Comparison of ENCODE assay signal across 9 mouse cellular contexts in the genomic region with DNA sequence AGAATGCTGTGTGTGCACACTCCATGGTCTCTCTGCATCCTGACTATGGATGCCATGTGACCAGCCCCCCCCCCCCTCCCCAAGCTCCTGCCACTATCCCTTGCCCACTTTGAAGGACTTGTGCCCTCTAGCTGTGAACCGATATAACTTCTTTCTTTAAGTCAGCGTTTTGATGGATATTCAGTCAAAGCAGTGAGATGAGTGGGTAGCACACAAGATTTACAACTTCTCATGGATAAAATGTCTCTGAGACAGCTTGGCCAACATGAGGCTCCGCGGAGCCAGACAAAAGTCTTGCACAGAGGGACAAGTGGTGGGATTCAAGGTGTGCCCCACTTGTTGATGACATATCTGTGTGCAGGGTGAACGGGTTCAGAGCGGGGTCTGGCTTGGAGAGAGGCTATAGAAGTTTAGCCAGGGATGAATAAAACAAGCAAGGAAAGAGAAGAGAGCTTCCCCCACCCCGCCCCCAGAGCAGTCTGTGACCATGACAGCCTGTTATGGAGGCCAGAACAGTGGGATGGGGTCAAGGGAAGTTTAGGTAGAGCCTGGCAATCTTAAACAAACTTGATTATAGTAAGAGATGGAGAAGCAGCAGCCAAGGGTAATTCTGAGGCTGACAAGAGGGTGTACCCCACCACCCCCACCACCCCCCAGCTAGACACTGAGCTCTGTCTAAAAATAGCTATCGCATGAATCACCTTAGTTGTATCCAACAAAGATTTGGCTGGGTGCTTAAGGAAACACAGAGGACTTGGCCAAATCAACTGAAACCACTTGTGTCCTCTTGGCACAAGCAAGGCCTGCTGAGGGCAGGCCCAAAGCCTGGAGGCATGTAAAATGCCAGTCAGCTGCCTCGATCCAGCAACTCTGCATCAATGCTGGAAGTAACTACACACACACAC.
A peak's percentile ranks its signal among the peaks of the same experiment; 100 is the strongest.
DNase-seq lines count a peak whose midpoint lies in the region; ATAC-seq and TF ChIP-seq lines count a peak whose summit lies in the region.
"Had no signal": no experiment of that assay in that cellular context is flagged by ENCODE, and none has a peak within 500 bp of the region (broad histone marks: within the 10 kb centered on the region; RNA-seq: fewer than 3 reads in every experiment).

No protein-coding gene starts in this region.

- H3K27me3 ChIP-seq in liver, embryonic 12.5 days (replicated peaks), result no peaks in the 10 kb centered on the region
- no peaks in the 10 kb centered on the region for H3K27me3 ChIP-seq in forebrain, postnatal 0 days (ENCODE audit: insufficient read depth, low read length)
- peaks cover 34% of the 10 kb centered on the region; the same call in 1 of the 2 replicates for H3K27me3 ChIP-seq in hindbrain, embryonic 14.5 days (ENCODE audit: control insufficient read depth, insufficient read depth, low read length)
- H3K27me3 ChIP-seq: midbrain, embryonic 12.5 days had no signal

- 0 out of 2 replicates have a peak, but pooled peaks have one; percentile 5 for TF ChIP-seq CTCF in cortical plate, adult 2 months (IDR thresholded peaks at IDR 0.05; ENCODE audit: extremely low read depth, insufficient read depth, low read length)
- TF ChIP-seq CTCF in lung, adult 2 months (IDR thresholded peaks at IDR 0.05; ENCODE audit: insufficient read depth, low read length), result no peak
- TF ChIP-seq CTCF in forebrain, postnatal 0 days (IDR thresholded peaks at IDR 0.05; ENCODE audit: low read depth), result no peak

- peak; percentile 93 for DNase-seq in heart, adult 11 months
- DNase-seq in heart, postnatal 4 days, result no peak
- peak; percentile 38 for DNase-seq in ES-CJ7 (ENCODE audit: low read depth, low spot score)
- DNase-seq in lung, adult 2 months, result peak; percentile 8
- no peak for DNase-seq in forebrain, postnatal 0 days
- no peak for DNase-seq in hindbrain, embryonic 14.5 days (ENCODE audit: low spot score)

- H3K36me3 ChIP-seq in liver, embryonic 12.5 days, result no peaks in the 10 kb centered on the region
- no peaks in the 10 kb centered on the region for H3K36me3 ChIP-seq in forebrain, postnatal 0 days (ENCODE audit: insufficient read depth)
- H3K36me3 ChIP-seq in hindbrain, embryonic 14.5 days (replicated peaks; ENCODE audit: control insufficient read depth, insufficient read depth), result no peaks in the 10 kb centered on the region
- H3K36me3 ChIP-seq: midbrain, embryonic 12.5 days had no signal

- TF ChIP-seq POLR2A in cortical plate, adult 2 months (IDR thresholded peaks at IDR 0.05; ENCODE audit: extremely low read depth, insufficient read depth, low read length), result no peak
- no peak for TF ChIP-seq POLR2A in lung, adult 2 months (IDR thresholded peaks at IDR 0.05; ENCODE audit: borderline replicate concordance, extremely low read depth, low read depth, low read length)

- no peak overlapping the region for H3K4me3 ChIP-seq in cortical plate, adult 2 months (ENCODE audit: insufficient read depth, low read length)
- H3K4me3 ChIP-seq in lung, adult 2 months (replicated peaks; ENCODE audit: extremely low read depth, low read depth, low read length), result no peak overlapping the region
- no peak overlapping the region for H3K4me3 ChIP-seq in liver, embryonic 12.5 days
- H3K4me3 ChIP-seq in forebrain, postnatal 0 days (ENCODE audit: low read depth, low read length), result no peak overlapping the region
- H3K4me3 ChIP-seq in hindbrain, embryonic 14.5 days (replicated peaks; ENCODE audit: low read length), result no peak overlapping the region
- H3K4me3 ChIP-seq: midbrain, embryonic 12.5 days had no signal

- H3K4me1 ChIP-seq in cortical plate, adult 2 months (ENCODE audit: control insufficient read depth, insufficient read depth, low read length), result no peaks in the 10 kb centered on the region
- no peaks in the 10 kb centered on the region for H3K4me1 ChIP-seq in lung, adult 2 months (ENCODE audit: control insufficient read depth, insufficient read depth, low read length)
- H3K4me1 ChIP-seq in liver, embryonic 12.5 days, result no peaks in the 10 kb centered on the region
- H3K4me1 ChIP-seq in forebrain, postnatal 0 days (ENCODE audit: insufficient read depth), result no peaks in the 10 kb centered on the region
- H3K4me1 ChIP-seq in hindbrain, embryonic 14.5 days (replicated peaks; ENCODE audit: control insufficient read depth, insufficient read depth, low read length), result no peaks in the 10 kb centered on the region

- no peak overlapping the region for H3K9ac ChIP-seq in liver, embryonic 12.5 days
- H3K9ac ChIP-seq in forebrain, postnatal 0 days, result no peak overlapping the region
- H3K9ac ChIP-seq in hindbrain, embryonic 14.5 days, result no peak overlapping the region
- H3K9ac ChIP-seq: midbrain, embryonic 12.5 days had no signal

- ATAC-seq in liver, embryonic 12.5 days, result no peak
- ATAC-seq in forebrain, postnatal 0 days, result no peak
- ATAC-seq in hindbrain, embryonic 14.5 days (ENCODE audit: low FRiP score), result no peak

- H3K27ac ChIP-seq in cortical plate, adult 2 months (ENCODE audit: insufficient read depth, low read length), result no peak overlapping the region
- no peak overlapping the region for H3K27ac ChIP-seq in liver, embryonic 12.5 days
- no peak overlapping the region for H3K27ac ChIP-seq in forebrain, postnatal 0 days (ENCODE audit: low read depth, low read length)
- no peak overlapping the region for H3K27ac ChIP-seq in hindbrain, embryonic 14.5 days
- H3K27ac ChIP-seq: midbrain, embryonic 12.5 days had no signal

- no peak overlapping the region for H3K4me2 ChIP-seq in liver, embryonic 12.5 days
- H3K4me2 ChIP-seq in forebrain, postnatal 0 days (ENCODE audit: low read depth), result no peak overlapping the region
- H3K4me2 ChIP-seq in hindbrain, embryonic 14.5 days (replicated peaks), result no peak overlapping the region
- H3K4me2 ChIP-seq: midbrain, embryonic 12.5 days had no signal

- H3K9me3 ChIP-seq in liver, embryonic 12.5 days (replicated peaks), result no peaks in the 10 kb centered on the region
- H3K9me3 ChIP-seq in forebrain, postnatal 0 days (ENCODE audit: low read length), result no peaks in the 10 kb centered on the region
- H3K9me3 ChIP-seq in hindbrain, embryonic 14.5 days (ENCODE audit: control insufficient read depth, low read length), result no peaks in the 10 kb centered on the region
- H3K9me3 ChIP-seq: midbrain, embryonic 12.5 days had no signal

- 61% methylated on average over 9 of the region's 9 CpGs for WGBS in lung, adult 2 months
- 65% methylated on average over 9 of the region's 9 CpGs for WGBS in liver, embryonic 12.5 days (ENCODE audit: insufficient replicate concordance)
- 75% methylated on average over 9 of the region's 9 CpGs for WGBS in forebrain, postnatal 0 days
- 77% methylated on average over 9 of the region's 9 CpGs for WGBS in hindbrain, embryonic 14.5 days

Comparison
In these comparisons a context has a peak if more than half of its experiments do, and no peak if none do; other contexts are left out.
1. DNase-seq: peak in heart, adult 11 months (single experiment), ES-CJ7 (single experiment) and lung, adult 2 months (single experiment); none in heart, postnatal 4 days (single experiment), forebrain, postnatal 0 days (single experiment) and hindbrain, embryonic 14.5 days (single experiment).